Mouse (Mus musculus): ENCODE results near the gene St5.

- no peak for TF ChIP-seq POLR2A (IDR thresholded peaks at IDR 0.05; ENCODE audit: borderline replicate concordance, control insufficient read depth, low read depth, low read length)
- TF ChIP-seq CTCF (IDR thresholded peaks at IDR 0.05; ENCODE audit: control insufficient read depth, insufficient read depth, low read length): no peak
Observed at GRCm38 (mm10) chr7:109707023-109707785, 3.8 kb upstream of the St5 start.

Measured in bone marrow, adult 2 months (tissue).